Mouse (Mus musculus) heart, embryonic 14.5 days (tissue): ENCODE measurements at regions not wholly inside any gene's neighbourhood (a gene's known extent, or its start where the extent isn't known, plus 50 kb on each side); places are given as distances from the start of the nearest gene placed in this dataset.
"Not testable (repeated sequence)": the region's sequence is repeated elsewhere in the genome, so short reads cannot be mapped to it uniquely, and the experiment has no call there.

Experiments used
- ATAC-seq: fragments of 200-750 bp; cut with Nextera tagmentation; 2 replicates; pipeline ENCODE4 v1.8.0; 2017; ENCODE audit warnings: low read depth, moderate TSS enrichment; ENCODE audit not compliant: insufficient number of reproducible peaks, insufficient read depth, low FRiP score
- H3K27ac ChIP-seq, 2 experiments: fragments of 200-500 bp in 1 of 2; fragments of 300-500 bp in 1 of 2; sonication (generic) in 1 of 2; replicated peaks in 1 of 2; 2 replicates each; pipeline ENCODE4 v1.5.1; 2012 to 2014; ENCODE audit warnings: low read depth in 2 of 2, low read length in 2 of 2, control low read depth in 1 of 2, mild to moderate bottlenecking in 1 of 2, mixed read lengths in 1 of 2; ENCODE audit not compliant: control insufficient read depth in 1 of 2, insufficient read depth in 1 of 2
- H3K27me3 ChIP-seq: fragments of 300-500 bp; sonication (generic); 2 replicates; pipeline ENCODE4 v1.6.1; 2014; ENCODE audit warnings: mild to moderate bottlenecking, low read length, control low read depth; ENCODE audit not compliant: control insufficient read depth, insufficient read depth
- H3K36me3 ChIP-seq: fragments of 300-500 bp; sonication (generic); 2 replicates; pipeline ENCODE4 v1.6.1; 2014; ENCODE audit warnings: mild to moderate bottlenecking, control low read depth, low read length, mixed read lengths; ENCODE audit not compliant: control insufficient read depth, insufficient read depth
- H3K4me1 ChIP-seq, 2 experiments: fragments of 200-500 bp in 1 of 2; fragments of 300-500 bp in 1 of 2; sonication (generic) in 1 of 2; 2 replicates each; pipeline ENCODE4 v1.6.1; 2012 to 2014; ENCODE audit warnings: low read length in 2 of 2, control low read depth in 1 of 2, mixed read lengths in 1 of 2; ENCODE audit not compliant: control insufficient read depth in 2 of 2, insufficient read depth in 2 of 2
- H3K4me2 ChIP-seq: fragments of 300-500 bp; sonication (generic); 2 replicates; pipeline ENCODE4 v1.6.1; 2014; ENCODE audit warnings: mild to moderate bottlenecking, low read length
- H3K4me3 ChIP-seq, 2 experiments: fragments of 200-500 bp in 1 of 2; fragments of 300-500 bp in 1 of 2; sonication (generic) in 1 of 2; 2 replicates each; pipeline ENCODE4 v1.5.1; 2012 to 2014; ENCODE audit warnings: low read length in 2 of 2, mild to moderate bottlenecking in 2 of 2, control low read depth in 1 of 2, low read depth in 1 of 2, moderate library complexity in 1 of 2; ENCODE audit not compliant: control insufficient read depth in 1 of 2, insufficient read depth in 1 of 2
- H3K9ac ChIP-seq: fragments of 300-500 bp; sonication (generic); 2 replicates; pipeline ENCODE4 v1.6.1; 2014; ENCODE audit warnings: mild to moderate bottlenecking, low read length
- H3K9me3 ChIP-seq: fragments of 300-500 bp; sonication (generic); 2 replicates; pipeline ENCODE4 v1.6.1; 2016; ENCODE audit warnings: low read length, control low read depth; ENCODE audit not compliant: control insufficient read depth
- WGBS: fragments of 180-500 bp; shearing (Covaris S2); extraction: QIAGEN DNeasy Blood & Tissue Kit; methylation state at CpG from one replicate; pipeline ENCODE4 v1.1.7; 2014; 5-methylcytosine and 5-hydroxymethylcytosine counted together

DNA sequence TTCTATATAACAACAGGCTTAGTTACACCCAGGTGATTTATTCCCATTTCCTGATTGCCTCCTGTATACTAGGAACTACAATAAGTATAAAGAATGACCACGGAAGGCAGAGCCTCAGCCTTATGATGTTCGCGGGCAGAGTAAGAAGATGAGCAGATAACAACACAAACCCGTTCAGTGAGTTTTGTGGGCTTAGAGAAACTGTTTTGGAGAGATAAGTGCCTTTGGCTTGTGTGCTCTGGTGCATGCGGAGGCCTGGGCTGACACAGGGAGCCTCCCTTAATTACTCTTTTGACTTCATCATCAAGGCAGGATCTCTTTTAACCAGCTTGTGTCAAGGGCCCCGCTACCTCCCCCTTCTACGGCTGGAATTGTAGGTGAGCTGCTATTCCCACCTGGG is 139.3 kb upstream of the Ttc29 start:
- H3K27ac ChIP-seq: no peak overlapping the region
- no peak overlapping the region for H3K4me2 ChIP-seq
- peaks cover 5 to 7% of the 10 kb centered on the region in 2 experiments; a peak in 3 of 4 replicates for H3K4me1 ChIP-seq
- no peaks in the 10 kb centered on the region for H3K27me3 ChIP-seq
- no peaks in the 10 kb centered on the region for H3K9me3 ChIP-seq
- no peaks in the 10 kb centered on the region for H3K36me3 ChIP-seq
- H3K9ac ChIP-seq: no peak overlapping the region
- no peak for ATAC-seq
- no peak overlapping the region for H3K4me3 ChIP-seq
- WGBS: 75% methylated on average over 7 of the region's 7 CpGs

DNA sequence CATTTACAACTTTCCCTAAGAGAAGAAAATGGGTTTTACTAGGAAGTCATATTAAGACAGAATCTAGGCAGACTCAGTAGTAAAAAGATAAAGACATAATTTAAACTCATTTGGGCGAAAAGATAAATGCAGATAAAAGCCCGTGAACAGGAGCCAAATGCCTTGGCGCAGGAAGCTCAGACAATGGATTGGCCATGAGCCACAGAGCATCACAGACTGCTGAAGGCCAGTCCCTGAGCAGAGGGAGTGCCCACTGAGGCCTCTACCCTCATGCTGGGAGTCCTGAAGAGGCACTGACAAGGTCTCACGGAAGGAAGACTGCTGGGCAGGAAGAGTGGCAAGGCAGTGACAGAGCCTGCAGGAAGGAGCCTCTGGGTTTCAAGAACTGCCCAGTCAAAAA is 136.0 kb upstream of the Ttc29 start:
- Histone ChIP-seq H3K4me1 (peaks cover 5 to 7% of the 10 kb centered on the region in 2 experiments; a peak in 3 of 4 replicates), H3K9ac (no peak overlapping the region), H3K9me3 (no peaks in the 10 kb centered on the region), H3K36me3 (no peaks in the 10 kb centered on the region), H3K27me3 (no peaks in the 10 kb centered on the region), H3K4me3 (no peak overlapping the region), H3K4me2 (no peak overlapping the region), H3K27ac (0 out of 4 replicates have a peak overlapping the region, but pooled peaks of 1 of the 2 experiments have one; percentile 6)
- 39% methylated on average over 4 of the region's 4 CpGs for WGBS
- peak; percentile 59; the same call in 1 of the 2 replicates for ATAC-seq

DNA sequence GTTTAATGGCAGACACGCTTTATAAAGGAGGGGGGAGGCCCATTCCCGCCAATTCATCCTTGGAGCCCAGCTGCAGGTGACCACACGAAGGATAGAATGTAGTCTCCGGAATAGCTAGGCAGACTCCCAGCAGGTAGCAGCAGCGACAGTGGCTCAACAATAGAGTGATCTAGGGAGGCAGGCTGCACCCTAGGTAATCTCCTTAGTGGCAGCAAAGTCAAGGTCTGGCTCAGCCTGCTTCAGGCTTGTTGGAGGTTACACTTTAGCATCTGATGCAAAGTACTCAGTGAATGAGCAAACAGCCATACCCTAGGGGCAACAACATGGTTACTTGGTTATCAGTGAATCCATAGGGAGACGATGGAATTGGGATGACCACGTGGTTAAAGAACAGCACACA is 131.7 kb upstream of the Ttc29 start:
- H3K36me3 ChIP-seq, H3K9me3 ChIP-seq, H3K27ac ChIP-seq, H3K9ac ChIP-seq, ATAC-seq, H3K4me1 ChIP-seq, H3K27me3 ChIP-seq, H3K4me2 ChIP-seq, H3K4me3 ChIP-seq: not testable (repeated sequence)
- WGBS: 63% methylated on average over 7 of the region's 7 CpGs

DNA sequence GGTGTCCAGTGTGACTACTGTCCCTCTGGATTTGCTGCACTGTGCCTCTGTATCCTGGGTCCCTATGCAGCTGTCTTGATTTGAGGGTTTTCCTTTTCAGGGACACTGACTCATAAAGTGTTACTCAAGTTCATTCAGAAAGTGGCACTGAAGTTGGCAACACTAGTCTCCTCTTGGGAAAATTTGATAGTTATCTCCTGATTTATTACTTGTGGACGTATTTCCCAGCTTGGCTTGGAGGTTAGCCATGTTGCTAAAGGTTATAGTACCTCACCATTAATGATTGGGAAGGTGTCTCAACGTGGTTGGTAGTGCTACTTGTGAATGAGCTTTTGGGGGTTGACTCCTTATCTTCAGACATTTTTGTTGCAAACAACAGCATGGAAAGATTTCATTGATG is 130.1 kb upstream of the Ttc29 start:
- H3K27me3 ChIP-seq: no peaks in the 10 kb centered on the region
- H3K9ac ChIP-seq: no peak overlapping the region
- ATAC-seq: no peak
- H3K36me3 ChIP-seq: no peaks in the 10 kb centered on the region
- H3K4me3 ChIP-seq: no peak overlapping the region
- H3K4me1 ChIP-seq: peaks cover under 1 to 2% of the 10 kb centered on the region in 2 experiments; a peak in 1 of 4 replicates
- no peak overlapping the region for H3K27ac ChIP-seq
- H3K4me2 ChIP-seq: no peak overlapping the region
- 67% methylated on average over 2 of the region's 2 CpGs for WGBS
- no peaks in the 10 kb centered on the region for H3K9me3 ChIP-seq

DNA sequence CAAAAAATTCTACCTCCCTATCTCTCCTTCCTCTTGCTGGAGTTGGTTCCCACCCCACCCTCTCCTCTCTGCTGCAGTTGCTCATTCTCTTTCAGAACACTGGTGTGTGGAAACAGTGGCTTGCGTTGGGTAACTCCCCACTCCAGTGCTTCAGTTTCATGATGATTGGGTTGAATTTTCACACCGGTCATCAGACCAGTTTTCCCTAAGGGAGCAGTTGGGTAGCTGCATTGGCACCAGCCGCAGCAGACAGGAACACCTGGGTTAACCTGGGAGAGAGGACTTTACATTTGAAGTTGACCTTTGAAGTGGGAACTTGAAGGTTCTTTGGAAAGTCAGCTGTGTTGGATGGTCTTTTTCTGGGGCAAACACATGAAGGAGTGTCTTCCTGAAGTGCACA is 126.7 kb upstream of the Ttc29 start:
- no peak overlapping the region for H3K9ac ChIP-seq
- no peak overlapping the region for H3K4me3 ChIP-seq
- no peaks in the 10 kb centered on the region for H3K4me1 ChIP-seq
- H3K4me2 ChIP-seq: no peak overlapping the region
- H3K9me3 ChIP-seq: no peaks in the 10 kb centered on the region
- ATAC-seq: no peak
- no peaks in the 10 kb centered on the region for H3K27me3 ChIP-seq
- H3K36me3 ChIP-seq: no peaks in the 10 kb centered on the region
- 90% methylated on average over 3 of the region's 3 CpGs for WGBS
- H3K27ac ChIP-seq: no peak overlapping the region

DNA sequence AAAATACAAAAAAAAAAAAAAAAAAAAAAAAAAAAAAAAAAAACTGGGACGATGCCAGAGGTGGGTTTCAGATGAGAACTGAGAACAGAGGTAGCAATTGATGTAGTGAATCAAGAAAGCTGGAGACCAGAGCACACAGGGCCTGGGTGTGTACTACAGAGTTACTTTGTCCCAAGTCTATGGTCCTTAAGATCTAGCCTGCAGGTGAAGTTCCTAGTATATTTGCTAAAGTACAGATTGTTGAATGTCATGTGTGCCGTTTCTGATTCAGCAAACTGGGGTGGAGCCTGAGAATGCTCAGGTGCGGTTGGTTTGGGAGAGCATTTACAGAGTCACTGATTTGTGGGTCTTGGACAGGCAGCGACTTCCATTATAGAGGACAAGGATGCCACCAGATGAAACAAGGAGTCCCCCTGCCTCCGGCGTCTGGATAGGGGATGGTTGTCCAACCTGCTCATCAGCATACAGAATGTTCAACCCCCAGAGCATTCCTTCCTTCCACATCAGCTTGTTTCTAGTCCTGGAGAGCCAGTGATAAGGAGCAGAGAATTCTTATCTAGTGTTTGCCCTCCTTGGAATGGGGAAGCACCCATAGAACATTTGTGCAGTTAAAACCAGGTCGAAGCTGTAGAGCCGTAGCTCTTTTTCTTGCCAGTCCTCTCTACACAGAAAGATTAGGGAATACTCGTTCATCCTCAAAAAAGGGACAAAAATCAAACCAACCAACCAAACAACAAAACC is 122.5 kb upstream of the Ttc29 start:
- H3K27me3 ChIP-seq: no peaks in the 10 kb centered on the region
- H3K9me3 ChIP-seq: no peaks in the 10 kb centered on the region
- no peaks in the 10 kb centered on the region for H3K4me1 ChIP-seq
- no peak overlapping the region for H3K4me3 ChIP-seq
- H3K36me3 ChIP-seq: no peaks in the 10 kb centered on the region
- H3K9ac ChIP-seq: no peak overlapping the region
- H3K4me2 ChIP-seq: no peak overlapping the region
- 49% methylated on average over 9 of the region's 9 CpGs for WGBS
- no peak overlapping the region for H3K27ac ChIP-seq
- no peak for ATAC-seq

DNA sequence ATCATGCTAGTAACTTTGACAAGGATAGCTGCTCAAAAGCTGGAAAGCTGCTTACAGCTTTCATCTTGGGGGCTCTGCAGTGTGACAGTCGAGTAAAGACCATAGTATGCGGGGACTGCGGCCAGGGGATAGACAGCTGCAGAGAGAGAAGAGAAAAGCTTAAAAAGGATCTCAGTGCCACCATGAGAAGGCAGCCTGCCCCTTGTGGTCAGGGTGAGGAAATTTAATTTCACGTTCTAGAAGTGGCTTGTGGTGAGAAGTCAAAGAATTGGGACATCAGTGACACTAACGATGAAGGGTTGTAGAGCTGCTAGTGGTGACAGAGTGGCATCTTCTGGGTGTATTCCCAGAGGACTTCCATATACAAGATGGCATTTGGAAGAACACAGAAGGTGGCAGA is 116.7 kb upstream of the Ttc29 start:
- Histone ChIP-seq H3K9ac (no peak overlapping the region), H3K27me3 (no peaks in the 10 kb centered on the region), H3K4me1 (no peaks in the 10 kb centered on the region), H3K36me3 (no peaks in the 10 kb centered on the region), H3K4me3 (no peak overlapping the region), H3K9me3 (no peaks in the 10 kb centered on the region), H3K4me2 (no peak overlapping the region), H3K27ac (no peak overlapping the region)
- 59% methylated on average over 5 of the region's 5 CpGs for WGBS
- ATAC-seq: no peak

DNA sequence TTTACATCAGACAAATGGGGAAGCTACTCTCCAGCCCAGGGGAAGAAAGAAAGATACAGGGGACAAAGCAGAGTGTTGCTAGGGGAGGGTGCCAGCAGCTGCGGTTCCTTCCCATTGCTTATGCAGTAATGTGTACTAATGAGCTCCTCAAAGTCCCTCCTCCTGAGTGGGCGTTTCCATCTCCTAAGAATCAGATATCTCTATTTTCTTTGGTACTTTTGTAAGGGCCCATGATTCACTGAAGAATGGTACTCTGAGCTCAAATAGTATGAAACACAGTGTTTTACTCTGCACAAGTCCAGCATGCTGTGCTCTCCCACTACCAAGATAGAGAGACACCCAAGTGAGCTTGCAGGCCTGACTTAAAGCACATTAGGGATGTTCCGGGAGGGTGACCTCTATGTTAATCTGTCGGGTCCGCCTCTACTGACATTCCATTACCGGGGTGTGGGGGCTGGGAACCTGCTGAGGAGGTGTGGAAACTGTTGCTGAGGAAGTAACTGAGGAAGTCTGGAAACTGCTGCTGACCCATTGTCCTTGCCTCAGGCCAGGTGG is 114.8 kb upstream of the Ttc29 start:
- ATAC-seq: no peak

More for the DNA sequence above, 114.8 kb upstream of the Ttc29 start:
- H3K4me3 ChIP-seq: no peak overlapping the region
- H3K27ac ChIP-seq: no peak overlapping the region
- no peaks in the 10 kb centered on the region for H3K36me3 ChIP-seq
- no peaks in the 10 kb centered on the region for H3K9me3 ChIP-seq
- no peaks in the 10 kb centered on the region for H3K27me3 ChIP-seq
- WGBS: 38% methylated on average over 6 of the region's 6 CpGs
- no peak overlapping the region for H3K4me2 ChIP-seq
- no peaks in the 10 kb centered on the region for H3K4me1 ChIP-seq
- no peak overlapping the region for H3K9ac ChIP-seq
